Mouse (Mus musculus) neural tube, embryonic 15.5 days (tissue): ENCODE data around the gene Foxn2. TPM values are rescaled to one million over a fixed set of nuclear protein-coding genes. Genes with fewer than 3 reads are reported as not detected.
A peak's percentile ranks its signal among the peaks of the same experiment; 100 is the strongest.

Experiments
- ATAC-seq: fragments of 200-750 bp; cut with Nextera tagmentation; 2 replicates; pipeline ENCODE4 v1.8.0; 2017; ENCODE audit warnings: mild to moderate bottlenecking, moderate TSS enrichment, moderate library complexity; ENCODE audit not compliant: low FRiP score
- H3K27ac ChIP-seq: fragments of 300-500 bp; sonication (generic); replicated peaks from 2 replicates; pipeline ENCODE4 v1.5.1; 2015; ENCODE audit warnings: mild to moderate bottlenecking, inconsistent platforms
- H3K27me3 ChIP-seq: fragments of 300-500 bp; sonication (generic); replicated peaks from 2 replicates; pipeline ENCODE4 v1.6.1; 2015; ENCODE audit warnings: inconsistent platforms
- H3K36me3 ChIP-seq: fragments of 300-500 bp; sonication (generic); 2 replicates; pipeline ENCODE4 v1.6.1; 2015; ENCODE audit warnings: inconsistent platforms
- H3K4me1 ChIP-seq: fragments of 300-500 bp; sonication (generic); 2 replicates; pipeline ENCODE4 v1.6.1; 2015; ENCODE audit warnings: inconsistent platforms
- H3K4me2 ChIP-seq: fragments of 300-500 bp; sonication (generic); 2 replicates; pipeline ENCODE4 v1.6.1; 2015; ENCODE audit warnings: inconsistent platforms, mild to moderate bottlenecking, moderate library complexity
- H3K4me3 ChIP-seq: fragments of 300-500 bp; sonication (generic); replicated peaks from 2 replicates; pipeline ENCODE4 v1.5.1; 2015; ENCODE audit warnings: mild to moderate bottlenecking, inconsistent platforms
- H3K9ac ChIP-seq: fragments of 300-500 bp; sonication (generic); replicated peaks from 2 replicates; pipeline ENCODE4 v1.6.1; 2015; ENCODE audit warnings: mild to moderate bottlenecking, inconsistent platforms
- H3K9me3 ChIP-seq: fragments of 300-500 bp; sonication (generic); replicated peaks from 2 replicates; pipeline ENCODE4 v1.6.1; 2016; ENCODE audit warnings: inconsistent platforms
- WGBS: fragments of 180-500 bp; shearing (Covaris S2); methylation state at CpG from one replicate; pipeline ENCODE4 v1.1.7; 2015; ENCODE audit warnings: mixed read lengths; 5-methylcytosine and 5-hydroxymethylcytosine counted together
- polyA plus RNA-seq: library from polyadenylated mRNA; unstranded; fragments of >200 nt; fragmentation: Nextera tagmentation; extraction: Ambion mirVana; gene quantifications from 2 replicates; pipeline ENCODE4 v1.2.1, GENCODE M21; 2015

The Foxn2 gene
- polyA plus RNA-seq, 1 experiment from 2014 or later = 8.4 TPM

- H3K4me2 ChIP-seq = peak overlapping the region; percentile 71
- peak; percentile 86 for ATAC-seq
- peaks cover 14% of the 10 kb centered on the region for H3K4me1 ChIP-seq
- no peaks in the 10 kb centered on the region for H3K9me3 ChIP-seq
- H3K9ac ChIP-seq = peak overlapping the region; percentile 63
- H3K4me3 ChIP-seq = peak overlapping the region; percentile 63
- H3K36me3 ChIP-seq = no peaks in the 10 kb centered on the region
- under 1% methylated on average over 14 of the region's 14 CpGs for WGBS
- no peaks in the 10 kb centered on the region for H3K27me3 ChIP-seq
- H3K27ac ChIP-seq = peak overlapping the region; percentile 90
Observed at GRCm38 (mm10) chr17:88530236-88530619, 89.7 kb downstream of the Foxn2 start.

GRCm38 (mm10) chr17:88530667-88531066 lies 90.2 kb downstream of the Foxn2 start:
- H3K9ac ChIP-seq = peak overlapping the region; percentile 63
- H3K4me3 ChIP-seq = peak overlapping the region; percentile 63
- peak overlapping the region; percentile 71 for H3K4me2 ChIP-seq
- H3K9me3 ChIP-seq = no peaks in the 10 kb centered on the region
- no peaks in the 10 kb centered on the region for H3K36me3 ChIP-seq
- peaks cover 18% of the 10 kb centered on the region for H3K4me1 ChIP-seq
- no peaks in the 10 kb centered on the region for H3K27me3 ChIP-seq
- H3K27ac ChIP-seq = peak overlapping the region; percentile 90
- ATAC-seq = 0 out of 2 replicates have a peak, but pooled peaks have one; percentile 6
- 4% methylated on average over 11 of the region's 11 CpGs for WGBS

- no peak for ATAC-seq
- H3K9ac ChIP-seq = peak overlapping the region; percentile 63
- no peaks in the 10 kb centered on the region for H3K36me3 ChIP-seq
- H3K4me1 ChIP-seq = peaks cover 18% of the 10 kb centered on the region
- no peak overlapping the region; the same call in 1 of the 2 replicates for H3K27ac ChIP-seq
- H3K27me3 ChIP-seq = no peaks in the 10 kb centered on the region
- 51% methylated on average over 6 of the region's 6 CpGs for WGBS
- H3K4me2 ChIP-seq = peak overlapping the region; percentile 71
- H3K9me3 ChIP-seq = no peaks in the 10 kb centered on the region
- peak overlapping the region; percentile 63 for H3K4me3 ChIP-seq
Observed at GRCm38 (mm10) chr17:88531176-88531575, 90.7 kb downstream of the Foxn2 start.

DNA sequence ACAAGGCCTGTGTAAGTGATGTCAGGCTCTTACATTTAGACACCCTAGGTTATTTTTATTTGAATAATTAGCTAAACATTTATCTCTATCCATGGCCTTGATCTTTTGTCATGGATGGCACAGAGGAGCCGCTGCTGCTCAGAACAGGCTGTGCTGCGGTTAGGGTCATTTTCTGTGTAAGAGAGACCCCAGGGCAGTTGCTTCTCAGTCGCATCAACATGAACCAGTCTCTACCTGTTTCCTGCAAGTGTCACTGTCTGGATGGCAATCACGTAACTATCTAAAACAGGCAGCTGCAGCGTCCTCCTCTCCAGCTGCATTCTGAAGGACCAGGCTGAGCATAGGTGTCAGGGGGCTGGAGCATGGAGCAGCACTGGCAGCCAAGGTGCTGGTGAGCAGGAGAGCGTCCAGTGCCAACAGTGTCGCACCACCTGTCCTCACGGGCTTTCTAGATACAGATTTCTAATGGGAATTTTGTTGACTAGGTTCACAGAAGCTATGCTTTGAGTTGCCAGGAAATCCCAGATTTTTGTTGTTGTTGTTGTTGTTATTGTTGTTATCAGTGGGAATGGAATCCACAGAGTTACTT lies 97.4 kb downstream of the Foxn2 start:
- Histone ChIP-seq H3K4me1 (peaks cover 9% of the 10 kb centered on the region; the same call in 1 of the 2 replicates), H3K27me3 (no peaks in the 10 kb centered on the region), H3K27ac (no peak overlapping the region), H3K9ac (no peak overlapping the region), H3K36me3 (no peaks in the 10 kb centered on the region), H3K4me3 (no peak overlapping the region), H3K9me3 (no peaks in the 10 kb centered on the region), H3K4me2 (no peak overlapping the region)
- no peak for ATAC-seq
- WGBS = 90% methylated on average over 8 of the region's 8 CpGs

Other genes with a start within 250 kb of the Foxn2 start
- gene Ppp1r21, start 89.4 kb downstream of the Foxn2 start, polyA plus RNA-seq = 40.0 and 43.4 TPM in 2 replicates
- 1.0 and 2.6 TPM in 2 replicates for gene Ston1, start 157.0 kb downstream of the Foxn2 start, polyA plus RNA-seq
- 0.35 and 0.54 TPM in 2 replicates for gene Gtf2a1l, start 227.9 kb downstream of the Foxn2 start, polyA plus RNA-seq